Mouse (Mus musculus) layer of hippocampus, postnatal 14 days (tissue): ENCODE measurements at regions not wholly inside any gene's neighbourhood (a gene's known extent, or its start where the extent isn't known, plus 50 kb on each side); places are given as distances from the start of the nearest gene placed in this dataset.

Experiments
- DNase-seq, 2 experiments: peaks; one replicate each; pipeline ENCODE4 v3.0.0; 2021 to 2022; ENCODE audit warnings: low spot score in 2 of 2, mixed read lengths in 1 of 2

DNA sequence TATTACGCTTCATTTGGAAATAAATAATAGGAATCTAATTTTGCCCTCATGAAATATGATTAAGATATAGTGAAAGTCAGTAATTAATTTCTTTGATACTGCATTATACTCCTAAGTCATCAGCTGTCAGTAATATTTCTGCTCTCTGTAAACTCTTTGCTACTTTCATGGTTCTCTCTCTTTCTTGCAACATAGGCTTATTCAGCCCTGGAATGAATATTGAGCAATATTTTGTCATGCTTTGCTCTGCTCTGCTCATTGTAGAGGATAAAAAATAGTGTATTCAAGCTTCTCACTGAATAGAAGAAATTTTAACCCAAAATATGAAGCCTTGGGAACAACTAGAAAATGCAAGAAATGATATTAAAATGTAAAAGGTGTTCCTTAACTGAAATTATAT, 306.1 kb upstream of the C030005K15Rik start:
- DNase-seq = no peak

DNA sequence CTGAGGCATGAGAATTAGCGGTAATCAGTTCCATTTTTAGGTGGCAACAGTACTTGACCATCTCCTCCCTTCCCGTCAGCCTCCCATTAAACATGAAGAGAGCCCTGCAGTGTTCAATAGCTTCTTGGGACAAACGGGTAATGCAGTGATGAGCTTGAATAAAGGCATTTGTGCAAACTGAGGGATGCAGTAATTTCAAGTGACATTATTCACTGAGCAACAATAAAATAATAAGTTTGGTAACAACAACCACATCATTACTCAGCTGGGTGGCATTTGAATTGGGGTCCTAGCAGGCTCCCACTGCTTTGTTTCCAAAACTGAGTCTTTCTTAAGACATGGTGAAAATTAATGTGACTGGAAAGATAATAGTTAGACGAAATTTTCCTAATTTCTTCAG, 315.2 kb upstream of the C030005K15Rik start:
- DNase-seq = no peak

DNA sequence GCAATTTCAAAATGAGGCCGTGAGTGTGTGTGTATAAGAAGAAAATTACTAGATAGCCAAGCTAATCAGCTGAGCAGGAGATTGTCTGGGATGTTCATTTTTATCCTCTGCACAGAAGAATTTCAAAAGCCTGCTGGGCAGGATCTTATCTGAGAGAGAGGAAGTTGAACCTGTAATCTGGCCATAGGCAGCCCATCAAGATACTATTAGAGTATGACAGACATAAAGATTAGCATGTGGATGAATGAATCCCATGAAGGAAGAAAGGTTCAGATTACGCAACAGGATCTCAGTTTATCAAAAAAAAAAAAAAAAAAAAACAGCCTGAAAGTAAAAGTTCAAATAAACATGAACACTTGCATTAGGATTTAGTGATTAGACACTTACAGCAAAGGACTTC, 317.3 kb upstream of the C030005K15Rik start:
- DNase-seq = no peak

DNA sequence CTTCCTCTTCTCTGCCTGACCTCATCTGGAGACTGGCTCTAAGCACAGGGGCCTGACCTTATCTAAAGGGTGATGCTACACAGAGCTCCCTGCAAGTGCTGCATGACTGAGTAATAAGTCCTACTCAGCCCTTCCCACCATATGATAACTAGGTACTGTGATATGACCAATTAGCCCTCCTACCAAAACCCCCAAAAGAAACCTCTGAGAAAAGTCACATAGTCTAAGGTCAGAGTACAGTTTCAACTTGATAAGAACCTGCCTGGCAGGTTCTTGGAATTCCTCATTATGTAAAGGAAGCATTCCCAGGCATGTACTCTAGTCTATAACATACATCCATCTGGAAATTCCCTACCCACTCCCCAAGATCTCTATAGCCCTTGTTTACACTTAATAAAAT, 318.0 kb upstream of the C030005K15Rik start:
- DNase-seq = no peak

DNA sequence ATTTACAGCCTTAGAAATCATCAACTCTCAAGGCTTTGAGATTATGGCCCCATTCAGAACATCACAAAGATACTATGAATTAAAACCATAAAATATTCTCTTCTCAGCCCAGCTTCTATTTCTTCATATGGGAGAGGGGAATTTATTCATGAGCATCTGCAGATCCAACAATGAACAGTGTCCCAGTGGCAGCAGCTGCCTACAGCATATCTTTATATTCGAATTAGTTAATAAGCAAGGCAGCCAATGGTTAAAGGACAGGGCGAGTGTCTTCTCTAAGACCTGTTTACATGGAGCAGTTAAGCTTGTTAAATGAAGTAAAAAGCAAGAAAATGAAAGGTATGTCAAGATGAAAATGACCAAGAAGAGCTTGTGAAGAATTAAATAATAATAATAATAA, 346.9 kb upstream of the C030005K15Rik start:
- no peak for DNase-seq

DNA sequence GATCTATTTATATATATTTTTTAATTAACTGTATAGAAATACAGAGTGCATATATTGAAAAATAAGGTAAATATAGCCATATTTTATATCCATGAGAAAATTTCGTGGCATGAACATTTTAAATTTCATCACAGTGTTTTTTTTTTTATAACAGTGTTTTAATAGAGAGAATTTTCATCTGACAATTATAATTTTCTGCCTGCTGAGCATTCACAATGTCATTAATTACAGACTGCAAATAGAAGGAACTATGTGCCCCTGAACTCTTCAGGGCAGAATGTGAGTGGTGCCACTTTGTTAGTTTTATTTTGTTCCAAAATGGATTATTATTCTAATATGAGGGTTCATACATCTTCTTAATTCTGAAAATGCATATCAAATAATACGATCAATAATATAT, 358.3 kb upstream of the C030005K15Rik start:
- no peak for DNase-seq

DNA sequence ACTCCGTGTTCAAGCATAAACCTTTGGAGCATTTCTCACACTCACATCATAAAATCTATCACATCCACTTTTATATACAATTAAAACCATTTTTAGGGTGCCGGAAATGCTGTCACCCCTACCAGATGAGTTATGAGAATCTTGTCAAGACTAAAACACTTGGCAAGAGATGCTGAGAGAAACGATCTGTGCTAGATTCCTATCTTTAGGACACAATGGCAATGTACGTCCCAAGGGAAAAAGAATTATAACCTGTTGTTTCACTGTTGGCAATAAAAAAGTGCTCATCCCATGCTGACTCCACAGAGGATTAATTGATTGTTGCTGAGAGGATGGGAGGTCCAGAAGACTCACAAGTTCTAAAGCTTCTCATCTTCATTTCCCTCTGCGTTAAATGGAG, 389.7 kb upstream of the C030005K15Rik start:
- no peak for DNase-seq

DNA sequence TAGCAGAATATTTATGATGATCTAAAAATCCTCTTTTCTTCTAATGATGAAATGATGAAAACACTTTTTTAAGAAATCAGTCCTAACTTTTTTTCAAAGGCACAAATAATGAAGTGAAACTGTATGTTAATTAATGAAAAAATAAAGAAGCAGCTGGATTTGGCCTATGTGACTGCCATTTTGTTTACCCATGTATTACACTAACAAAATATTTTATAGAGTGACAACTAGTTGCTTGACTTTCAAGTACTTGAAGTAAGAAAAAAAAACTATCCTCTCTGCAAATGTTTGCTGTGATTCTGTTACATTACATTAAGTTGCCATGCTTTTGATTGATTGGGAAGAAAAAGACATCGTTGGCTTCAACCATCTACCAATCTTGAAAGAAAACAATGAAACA, 399.2 kb upstream of the C030005K15Rik start:
- no peak for DNase-seq

DNA sequence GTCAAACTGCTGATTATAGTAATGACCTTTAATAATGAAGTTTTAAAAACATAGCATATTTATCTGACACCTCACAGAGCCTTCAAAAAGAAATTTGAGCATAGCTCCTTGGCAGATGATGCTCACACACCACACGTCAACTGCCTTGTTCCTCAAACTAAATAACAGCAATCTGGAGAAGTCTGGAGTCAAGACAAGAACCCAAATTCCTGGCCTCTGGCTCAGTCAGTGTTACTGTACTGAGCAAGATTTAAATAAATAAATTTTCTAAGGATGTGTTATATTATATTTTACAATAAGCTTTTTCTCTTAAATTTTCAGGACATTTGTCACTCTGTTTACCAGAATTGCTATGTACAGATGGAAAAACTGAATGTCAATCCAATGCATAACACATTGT, 408.5 kb upstream of the C030005K15Rik start:
- DNase-seq = peak in 1 of 2 experiments; percentile 16

DNA sequence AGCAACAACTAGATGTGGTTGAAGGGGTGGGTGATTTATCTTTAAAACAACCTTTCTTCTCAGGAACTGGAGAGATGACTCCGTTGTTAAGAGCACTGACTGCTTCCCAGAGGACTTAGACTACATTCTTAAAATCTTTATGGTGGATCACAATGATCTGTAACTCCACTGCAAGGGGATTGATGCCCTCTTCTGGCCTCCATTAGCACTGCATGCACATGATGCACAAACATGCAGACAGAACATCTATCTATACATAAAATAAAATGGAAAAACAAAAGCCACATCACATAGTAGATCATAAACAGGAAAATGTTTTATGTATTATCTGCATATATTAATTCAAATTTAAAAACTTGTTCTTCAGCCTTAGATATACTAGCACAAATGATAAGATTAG, 419.2 kb upstream of the C030005K15Rik start:
- no peak for DNase-seq

DNA sequence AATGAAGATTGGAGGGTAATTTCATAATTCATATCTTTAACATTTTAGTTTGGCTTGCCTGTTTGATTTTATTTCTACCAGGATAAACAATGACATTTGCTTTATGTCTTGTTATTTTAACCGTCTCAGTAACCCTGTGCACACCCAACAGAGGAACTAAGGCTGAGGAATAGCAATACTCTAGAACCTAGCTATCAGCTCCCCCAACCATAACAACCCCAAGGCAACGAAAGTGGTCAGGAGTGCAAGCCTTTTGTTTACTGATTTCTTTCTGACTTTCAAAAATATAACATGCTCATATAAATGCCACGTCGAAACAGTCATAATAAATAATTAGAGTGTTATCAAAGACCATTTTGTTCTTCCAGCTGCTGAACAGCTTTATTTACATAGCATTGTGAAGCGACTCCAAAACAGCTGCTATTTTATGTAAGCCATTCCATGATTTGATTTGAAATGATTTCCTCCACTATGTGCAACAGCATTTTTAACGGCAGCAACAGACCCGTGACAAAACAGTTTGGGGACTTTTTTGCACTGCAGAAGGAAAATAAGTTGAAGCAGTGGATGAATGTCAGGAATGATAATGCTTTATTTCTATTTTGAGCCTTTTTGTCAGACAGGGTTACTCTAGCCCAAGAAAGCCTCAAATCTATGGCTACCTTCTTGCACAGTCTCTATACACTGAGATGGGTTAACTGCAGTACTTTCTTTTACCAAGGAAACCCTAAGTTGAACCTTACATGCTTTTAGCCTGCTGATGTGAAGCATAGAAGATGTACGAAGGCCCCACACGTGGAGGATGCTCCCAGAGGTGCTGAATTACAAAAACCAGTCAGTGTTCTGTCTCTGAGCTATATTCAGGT, 420.7 kb upstream of the C030005K15Rik start:
- DNase-seq = no peak

DNA sequence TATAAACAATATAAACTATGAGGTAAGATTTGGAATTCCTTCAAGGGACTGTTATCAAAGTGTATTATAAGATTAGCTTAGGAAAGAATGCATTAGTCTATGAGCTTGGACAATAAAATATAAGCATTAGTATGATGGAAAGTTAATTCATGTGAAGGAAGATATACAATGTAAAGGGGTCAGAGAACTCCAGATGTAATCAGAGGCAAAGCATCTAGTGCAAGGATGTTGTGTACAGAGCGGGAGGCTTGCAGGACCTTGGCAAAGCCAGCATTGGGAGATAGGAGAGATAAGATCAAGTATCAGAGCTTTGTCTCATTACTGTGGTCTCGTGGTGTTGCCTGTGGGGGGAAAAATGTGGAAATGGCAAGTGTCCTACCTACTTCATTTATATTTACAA, 429.4 kb upstream of the C030005K15Rik start:
- DNase-seq = no peak

DNA sequence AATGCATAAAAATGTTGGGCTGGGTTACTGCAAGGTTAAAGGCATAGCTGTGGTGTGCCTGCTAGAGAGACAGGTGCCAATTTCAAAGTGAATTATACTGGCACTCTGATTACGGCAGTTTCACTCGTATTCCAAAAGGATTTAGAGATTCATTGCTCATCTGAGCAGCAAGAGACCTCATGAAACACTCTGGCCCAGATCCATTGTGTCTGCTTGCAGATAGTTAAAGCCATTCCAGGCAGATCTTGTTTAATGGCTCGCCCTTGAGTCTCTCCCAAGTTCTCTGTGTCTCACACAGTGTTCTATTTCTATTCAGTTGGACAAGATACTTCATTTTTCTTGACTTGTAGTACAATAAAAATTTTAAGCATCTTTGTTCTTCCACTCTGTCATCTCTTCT, 459.1 kb upstream of the C030005K15Rik start:
- DNase-seq = no peak

DNA sequence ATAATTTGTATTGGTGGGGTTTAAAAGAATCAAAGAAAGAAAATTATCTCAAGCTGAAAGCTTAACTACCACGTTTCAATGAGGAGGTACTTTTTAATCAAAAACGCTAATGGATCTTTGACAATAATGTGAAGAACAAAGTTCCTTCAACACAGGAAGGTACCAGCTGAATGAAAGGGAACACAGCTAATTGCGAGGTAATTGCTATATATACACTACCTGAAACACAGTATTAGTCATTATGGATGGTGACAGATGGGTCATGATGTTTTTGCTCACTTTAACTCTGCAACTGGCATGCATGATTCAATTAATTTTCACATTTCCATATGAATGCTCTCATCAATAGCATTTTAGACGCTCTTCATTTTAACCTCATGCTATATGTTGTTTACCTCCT, 470.3 kb upstream of the C030005K15Rik start:
- no peak for DNase-seq

DNA sequence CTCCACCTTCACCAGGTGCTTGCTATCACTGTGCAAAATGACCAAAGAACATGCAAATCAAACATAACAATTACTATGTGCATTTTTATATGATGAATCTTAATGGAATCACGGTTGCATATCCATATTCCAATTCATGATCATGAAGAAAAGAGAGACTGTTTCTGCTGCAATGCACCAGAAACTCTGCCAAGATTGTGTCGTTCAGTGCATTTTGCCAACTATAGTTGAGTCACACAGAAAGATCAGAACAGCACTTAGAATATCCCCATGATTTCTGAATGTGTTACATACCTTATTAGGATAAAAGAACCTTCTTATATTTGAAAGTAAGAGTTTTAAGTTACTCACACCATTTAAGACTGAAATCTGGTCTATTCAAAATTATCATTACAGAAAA, 483.7 kb upstream of the C030005K15Rik start:
- DNase-seq = peak in 1 of 2 experiments; percentile 5

DNA sequence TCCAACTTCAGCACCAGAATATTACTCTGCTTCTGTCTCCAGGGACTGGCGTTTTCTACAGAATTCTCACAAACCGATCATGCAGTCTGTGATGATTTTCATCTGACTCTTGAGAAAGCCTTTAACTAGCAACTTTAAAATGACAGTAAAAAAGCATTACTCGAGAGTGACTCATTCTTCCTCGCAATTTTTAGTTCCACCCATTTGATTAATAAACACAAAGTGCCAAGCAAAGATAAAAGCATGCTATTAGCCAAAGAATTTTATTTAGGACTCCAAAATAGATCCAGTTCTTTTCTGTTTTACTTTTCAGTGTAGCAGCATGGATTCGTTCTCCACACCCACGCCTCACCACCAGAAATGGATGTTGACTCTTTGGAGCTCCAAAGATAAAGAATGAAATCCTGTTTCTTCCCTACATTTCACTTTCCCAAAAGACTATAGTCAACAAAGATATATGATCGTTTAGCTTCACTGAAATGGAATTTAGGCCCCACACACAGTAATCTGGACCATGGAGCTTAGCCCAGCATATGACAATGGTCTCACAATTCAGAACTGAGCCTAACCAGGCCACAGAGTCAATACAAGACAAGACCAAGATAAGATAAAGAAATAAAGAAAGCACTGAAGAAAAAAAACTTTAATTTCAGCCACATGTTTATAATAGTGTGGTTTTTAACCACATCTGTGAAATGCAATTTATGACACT, 486.5 kb upstream of the C030005K15Rik start:
- peak in 1 of 2 experiments; percentile 3 for DNase-seq

DNA sequence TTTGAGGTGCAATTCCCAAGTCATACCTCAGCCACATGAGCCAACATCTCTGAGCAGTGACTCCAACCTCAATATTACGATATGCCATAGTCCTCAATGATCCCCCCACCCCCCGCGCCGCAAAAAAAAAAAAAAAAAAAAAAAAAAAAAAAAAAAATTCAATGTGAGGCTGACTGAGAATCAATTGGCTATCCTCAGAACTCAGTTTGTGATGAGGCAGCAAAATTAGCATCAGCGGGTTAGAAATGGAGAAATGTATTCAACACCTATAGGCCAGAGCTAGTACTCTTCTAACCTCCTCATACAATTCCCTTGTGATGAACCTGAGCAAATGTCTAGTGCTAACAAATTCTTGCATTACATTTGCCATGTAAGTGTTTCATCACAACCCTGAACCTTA, 504.5 kb upstream of the C030005K15Rik start:
- no peak for DNase-seq

DNA sequence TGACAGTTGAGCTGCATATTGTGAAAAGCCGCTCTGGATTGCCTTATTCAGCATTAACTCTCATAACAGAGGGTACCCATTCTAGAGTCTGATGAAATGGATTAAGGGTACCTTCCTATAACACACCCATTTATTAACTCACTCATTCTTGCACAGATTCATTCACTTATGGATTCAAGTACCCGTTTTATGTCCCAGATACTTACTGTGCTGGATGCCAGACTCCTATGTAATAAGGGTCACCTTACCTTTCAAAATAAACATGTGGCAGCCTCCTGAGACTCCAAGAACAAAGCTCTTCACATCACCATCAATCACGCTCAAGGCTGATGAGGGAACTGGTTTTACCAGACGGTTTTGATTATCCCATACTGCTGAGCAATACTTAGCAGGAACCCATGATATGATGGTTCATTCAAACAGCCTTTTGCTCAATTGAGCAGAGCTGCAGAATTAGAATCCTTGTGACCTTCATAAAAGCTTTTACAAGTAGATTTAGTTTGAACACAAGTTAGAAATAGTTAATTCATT, 505.2 kb upstream of the C030005K15Rik start:
- no peak for DNase-seq

DNA sequence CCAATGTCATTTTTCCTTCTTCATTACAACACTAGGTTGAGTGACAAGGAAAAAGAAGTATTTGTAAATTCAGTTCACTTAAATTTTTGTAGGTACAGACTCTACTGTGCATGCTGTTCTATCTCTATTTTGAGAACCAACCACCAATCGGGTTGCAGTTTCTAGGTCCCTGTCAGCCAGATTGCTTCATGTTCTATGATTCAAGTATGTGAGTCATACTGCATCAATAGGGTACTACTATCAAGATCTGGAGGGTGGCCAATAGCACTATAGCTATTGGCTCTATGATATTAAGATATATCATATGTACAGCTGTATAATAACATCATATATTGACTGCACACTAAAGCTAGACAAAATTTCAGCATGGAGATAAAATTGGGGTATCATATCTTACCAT, 521.8 kb upstream of the C030005K15Rik start:
- no peak for DNase-seq

DNA sequence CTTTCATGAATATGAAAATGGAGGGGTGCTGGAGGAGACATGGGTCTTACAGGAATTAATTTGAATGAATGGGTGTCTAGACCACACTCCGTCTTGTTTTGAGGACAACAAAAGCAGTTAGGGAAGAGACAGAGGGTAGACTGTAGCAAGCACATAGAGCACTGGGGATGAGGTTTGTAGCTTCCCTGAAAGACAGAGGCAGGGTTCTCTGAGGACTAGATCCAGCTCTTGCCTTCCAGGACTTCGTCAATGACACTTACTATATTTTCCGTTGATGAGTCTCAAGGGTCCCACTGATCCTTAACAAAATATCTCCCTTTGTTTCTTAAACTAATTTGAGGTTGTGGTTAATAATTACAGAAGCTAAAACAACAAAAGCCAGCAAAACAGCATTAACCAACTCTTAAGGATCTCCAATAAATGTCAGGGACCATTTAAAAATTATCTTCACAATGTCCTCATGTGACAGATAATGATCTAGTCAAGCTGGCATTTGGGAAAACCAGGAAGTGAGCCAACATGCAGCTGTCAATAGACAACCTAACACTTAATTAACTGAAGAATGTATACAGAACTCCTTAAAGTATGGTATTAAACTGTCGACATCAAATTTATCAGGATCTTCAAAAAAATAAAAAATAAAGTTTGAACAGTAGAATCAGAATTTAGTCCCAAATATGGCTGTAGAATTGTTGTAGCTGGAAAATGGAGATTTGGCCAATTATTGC, 531.6 kb upstream of the C030005K15Rik start:
- no peak for DNase-seq

DNA sequence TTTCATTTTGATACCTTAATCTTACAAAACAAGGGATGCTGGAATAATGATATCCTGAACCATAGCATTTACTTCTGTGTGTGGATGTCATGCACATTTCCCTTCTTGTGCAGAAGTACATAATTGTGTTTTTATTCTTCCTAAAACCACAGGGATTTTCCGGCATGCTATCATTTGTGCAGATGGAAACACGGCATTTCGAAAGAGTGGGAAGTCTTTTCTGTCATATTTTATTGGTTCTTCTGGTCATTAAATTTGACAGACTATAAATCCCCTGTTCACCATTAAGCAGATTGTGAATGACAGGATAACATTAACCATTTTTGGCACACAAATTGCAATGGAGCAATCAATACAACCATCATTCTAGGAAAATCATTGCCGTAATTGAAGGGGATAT, 532.7 kb upstream of the C030005K15Rik start:
- no peak for DNase-seq

DNA sequence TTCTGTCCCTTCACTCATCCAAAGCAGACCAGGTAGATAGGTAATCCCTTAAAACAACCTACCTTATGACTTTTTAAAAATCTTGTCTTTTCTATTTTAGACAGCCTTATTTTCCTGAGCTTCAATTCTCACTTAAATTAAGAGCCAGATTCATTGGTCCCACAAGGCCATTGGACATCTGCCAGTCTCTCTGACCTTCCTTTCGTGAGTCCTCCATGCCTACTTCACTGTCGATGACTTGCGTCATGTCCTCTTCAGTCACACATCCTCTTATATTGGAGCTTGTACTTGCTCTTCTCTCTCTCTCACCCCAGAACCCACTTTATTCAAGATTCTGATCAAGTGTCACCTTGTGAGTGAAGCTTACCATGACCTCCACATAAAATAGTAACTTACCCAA, 542.0 kb upstream of the C030005K15Rik start:
- no peak for DNase-seq
